Mouse (Mus musculus) forebrain, embryonic 15.5 days (tissue): Measurements from ENCODE around the gene Nfib. TPM values are rescaled to one million over a fixed set of nuclear protein-coding genes. Genes with fewer than 3 reads are reported as not detected.
A peak's percentile ranks its signal among the peaks of the same experiment; 100 is the strongest.
"Not testable (repeated sequence)": the region's sequence is repeated elsewhere in the genome, so short reads cannot be mapped to it uniquely, and the experiment has no call there.

Experiments
- ATAC-seq: fragments of 200-750 bp; cut with Nextera tagmentation; replicated peaks from 2 replicates; pipeline ENCODE4 v1.8.0; 2017; ENCODE audit warnings: mild to moderate bottlenecking, moderate TSS enrichment, moderate library complexity
- H3K27ac ChIP-seq: fragments of 300-500 bp; sonication (generic); replicated peaks from 2 replicates; pipeline ENCODE4 v1.5.1; 2015; ENCODE audit warnings: mild to moderate bottlenecking, inconsistent platforms
- H3K27me3 ChIP-seq: fragments of 300-500 bp; sonication (generic); 2 replicates; pipeline ENCODE4 v1.6.1; 2015; ENCODE audit warnings: inconsistent platforms
- H3K36me3 ChIP-seq: fragments of 300-500 bp; sonication (generic); 2 replicates; pipeline ENCODE4 v1.6.1; 2015; ENCODE audit warnings: mild to moderate bottlenecking, inconsistent platforms
- H3K4me1 ChIP-seq: fragments of 300-500 bp; sonication (generic); 2 replicates; pipeline ENCODE4 v1.6.1; 2015; ENCODE audit warnings: inconsistent platforms
- H3K4me2 ChIP-seq: fragments of 300-500 bp; sonication (generic); replicated peaks from 2 replicates; pipeline ENCODE4 v1.6.1; 2015; ENCODE audit warnings: mild to moderate bottlenecking, inconsistent platforms
- H3K4me3 ChIP-seq: fragments of 300-500 bp; sonication (generic); 2 replicates; pipeline ENCODE4 v1.5.1; 2015; ENCODE audit warnings: mild to moderate bottlenecking, inconsistent platforms
- H3K9ac ChIP-seq: fragments of 300-500 bp; sonication (generic); replicated peaks from 2 replicates; pipeline ENCODE4 v1.6.1; 2015; ENCODE audit warnings: mild to moderate bottlenecking, inconsistent platforms
- H3K9me3 ChIP-seq: fragments of 300-500 bp; sonication (generic); 2 replicates; pipeline ENCODE4 v1.6.1; 2016; ENCODE audit warnings: inconsistent platforms
- WGBS: fragments of 180-500 bp; shearing (Covaris S2); methylation state at CpG from one replicate; pipeline ENCODE4 v1.1.7; 2015; ENCODE audit warnings: mixed read lengths; 5-methylcytosine and 5-hydroxymethylcytosine counted together
- polyA plus RNA-seq: library from polyadenylated mRNA; unstranded; fragments of >200 nt; fragmentation: Nextera tagmentation; extraction: Ambion mirVana; gene quantifications from 2 replicates; pipeline ENCODE4 v1.2.1, GENCODE M21; 2015

The Nfib gene
- polyA plus RNA-seq, 1 experiment from 2014 or later: 282 TPM

DNA sequence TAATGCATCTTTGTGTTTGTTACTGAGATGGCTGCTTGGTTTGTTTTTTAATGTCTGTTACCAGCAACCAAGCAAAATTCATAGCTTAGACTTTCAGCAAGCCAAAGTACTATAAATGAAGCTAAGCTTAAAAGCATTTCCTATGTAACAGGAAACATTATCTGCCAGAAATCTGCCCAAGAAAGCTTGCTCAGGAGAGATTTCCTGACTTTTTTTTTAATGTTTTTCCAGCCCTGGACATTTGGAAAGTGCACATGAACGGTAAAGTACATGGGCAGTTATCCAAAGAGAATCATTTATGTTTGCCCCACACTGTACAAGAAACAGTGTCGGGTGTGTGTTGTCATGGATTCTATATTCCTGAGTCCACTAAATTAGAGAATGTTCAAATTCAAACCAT is 429.6 kb downstream of the Nfib start:
- H3K4me3 ChIP-seq: no peak overlapping the region
- H3K4me1 ChIP-seq: peaks cover 8% of the 10 kb centered on the region
- H3K27ac ChIP-seq: no peak overlapping the region
- H3K27me3 ChIP-seq: no peaks in the 10 kb centered on the region
- ATAC-seq: no peak
- H3K36me3 ChIP-seq: no peaks in the 10 kb centered on the region
- H3K9ac ChIP-seq: no peak overlapping the region
- H3K9me3 ChIP-seq: no peaks in the 10 kb centered on the region
- H3K4me2 ChIP-seq: no peak overlapping the region
- 82% methylated on average over 2 of the region's 2 CpGs for WGBS

- H3K4me3 ChIP-seq: no peak overlapping the region
- no peaks in the 10 kb centered on the region for H3K36me3 ChIP-seq
- H3K27me3 ChIP-seq: no peaks in the 10 kb centered on the region
- no peak overlapping the region for H3K27ac ChIP-seq
- no peaks in the 10 kb centered on the region for H3K9me3 ChIP-seq
- H3K9ac ChIP-seq: no peak overlapping the region
- ATAC-seq: no peak
- H3K4me2 ChIP-seq: no peak overlapping the region
- WGBS: 70% methylated on average over 4 of the region's 4 CpGs
- H3K4me1 ChIP-seq: peaks cover 9% of the 10 kb centered on the region
These were observed 432.3 kb downstream of the Nfib start for GRCm38 (mm10) chr4:82273049-82273754.

- no peak overlapping the region for H3K4me3 ChIP-seq
- H3K27ac ChIP-seq: 0 out of 2 replicates have a peak overlapping the region, but pooled peaks have one; percentile 12
- no peaks in the 10 kb centered on the region for H3K9me3 ChIP-seq
- peaks cover 13% of the 10 kb centered on the region for H3K4me1 ChIP-seq
- H3K4me2 ChIP-seq: no peak overlapping the region
- WGBS: 56% methylated on average over 4 of the region's 4 CpGs
- H3K27me3 ChIP-seq: no peaks in the 10 kb centered on the region
- no peak overlapping the region for H3K9ac ChIP-seq
- ATAC-seq: no peak
- H3K36me3 ChIP-seq: no peaks in the 10 kb centered on the region
These were observed 433.5 kb downstream of the Nfib start for GRCm38 (mm10) chr4:82272099-82272498.

GRCm38 (mm10) chr4:82271547-82271946 is 434.0 kb downstream of the Nfib start:
- WGBS: 47% methylated on average over 3 of the region's 3 CpGs
- ATAC-seq: no peak

DNA sequence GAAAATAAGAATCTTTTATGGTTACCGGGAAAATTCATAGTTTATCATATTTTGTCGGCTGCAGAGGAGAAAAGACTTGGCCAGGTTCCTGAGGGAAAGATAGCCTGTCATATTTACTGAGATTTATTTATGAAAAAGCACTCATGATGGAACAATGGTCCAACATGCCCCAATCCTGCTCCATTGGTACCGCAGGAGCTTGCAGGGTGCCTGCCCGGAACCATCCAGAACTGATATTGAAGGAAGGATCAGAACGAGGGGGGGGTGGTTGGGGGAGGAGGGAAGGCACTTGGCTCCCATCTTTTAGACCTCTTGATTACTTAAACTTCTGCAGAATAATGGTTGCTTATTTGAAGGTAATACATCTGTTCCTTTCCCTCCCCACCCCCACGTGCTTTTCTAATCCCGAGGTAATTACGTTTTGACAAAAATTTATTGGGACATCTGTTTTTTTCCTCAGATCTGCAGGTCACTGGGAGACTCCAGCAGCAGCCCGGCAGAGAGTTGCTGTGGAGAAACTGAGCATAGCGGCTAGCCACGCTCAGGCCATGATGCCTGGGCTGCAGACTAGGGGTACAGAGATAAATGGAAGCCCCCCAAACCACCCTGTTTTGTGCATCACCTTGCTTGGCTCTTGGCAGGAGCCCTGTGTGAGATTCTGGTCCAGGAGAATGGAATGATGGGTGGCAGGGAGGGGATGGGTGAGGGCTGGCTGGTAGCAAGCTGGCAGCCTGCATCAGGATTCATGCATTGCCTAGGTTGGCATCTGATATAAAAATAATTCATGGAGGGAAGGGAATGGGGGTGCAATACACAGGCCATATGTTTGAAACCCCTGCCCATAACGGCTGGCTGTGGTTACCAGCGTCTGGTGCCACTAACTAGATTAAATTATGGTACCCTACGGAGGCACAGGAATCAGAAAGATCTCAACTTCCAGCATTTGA is 437.4 kb downstream of the Nfib start:
- Histone ChIP-seq H3K4me2 (no peak overlapping the region), H3K4me3 (no peak overlapping the region), H3K36me3 (no peaks in the 10 kb centered on the region), H3K9ac (no peak overlapping the region), H3K4me1 (peaks cover 13% of the 10 kb centered on the region), H3K27me3 (no peaks in the 10 kb centered on the region), H3K27ac (peak overlapping the region; percentile 73), H3K9me3 (no peaks in the 10 kb centered on the region)
- WGBS: 64% methylated on average over 14 of the region's 14 CpGs
- ATAC-seq: peak; percentile 82

More at GRCm38 (mm10) chr4:82271547-82271946, 434.0 kb downstream of the Nfib start:
- Histone ChIP-seq H3K4me1 (peaks cover 13% of the 10 kb centered on the region), H3K4me2 (no peak overlapping the region), H3K27me3 (no peaks in the 10 kb centered on the region), H3K36me3 (no peaks in the 10 kb centered on the region), H3K9ac (no peak overlapping the region), H3K4me3 (no peak overlapping the region), H3K27ac (0 out of 2 replicates have a peak overlapping the region, but pooled peaks have one; percentile 12), H3K9me3 (no peaks in the 10 kb centered on the region)

DNA sequence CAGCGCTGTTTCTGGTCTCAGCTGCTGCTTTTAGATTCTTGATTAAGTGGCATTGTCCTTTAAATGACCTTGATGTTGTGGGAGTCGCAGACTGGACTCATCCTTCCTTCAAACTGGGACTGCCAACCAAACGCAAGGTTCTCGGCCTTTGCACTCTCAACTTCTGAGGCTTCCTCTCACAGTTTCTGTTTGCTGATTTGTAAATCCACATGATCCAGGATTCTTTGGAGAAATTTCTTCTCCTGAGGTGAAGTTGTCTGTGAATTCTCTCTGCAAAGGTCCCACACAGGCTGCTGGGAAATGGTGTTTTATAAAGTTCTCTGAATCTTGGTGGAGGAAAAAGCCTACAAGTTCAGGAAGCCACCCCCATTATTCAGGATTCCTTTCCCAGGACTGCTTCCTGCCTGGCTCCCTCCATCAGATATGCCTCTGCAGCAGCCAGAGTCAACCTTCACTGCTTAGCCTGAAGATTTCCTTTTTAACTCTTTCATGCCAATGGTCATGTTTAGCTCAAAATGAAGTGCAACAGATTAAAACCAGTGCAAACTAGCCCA is 439.4 kb downstream of the Nfib start:
- Histone ChIP-seq H3K9ac (no peak overlapping the region), H3K4me2 (no peak overlapping the region), H3K4me3 (no peak overlapping the region), H3K9me3 (no peaks in the 10 kb centered on the region), H3K36me3 (no peaks in the 10 kb centered on the region), H3K27me3 (no peaks in the 10 kb centered on the region), H3K4me1 (peaks cover 5% of the 10 kb centered on the region; the same call in 1 of the 2 replicates), H3K27ac (no peak overlapping the region)
- 61% methylated on average over 4 of the region's 4 CpGs for WGBS
- no peak for ATAC-seq

DNA sequence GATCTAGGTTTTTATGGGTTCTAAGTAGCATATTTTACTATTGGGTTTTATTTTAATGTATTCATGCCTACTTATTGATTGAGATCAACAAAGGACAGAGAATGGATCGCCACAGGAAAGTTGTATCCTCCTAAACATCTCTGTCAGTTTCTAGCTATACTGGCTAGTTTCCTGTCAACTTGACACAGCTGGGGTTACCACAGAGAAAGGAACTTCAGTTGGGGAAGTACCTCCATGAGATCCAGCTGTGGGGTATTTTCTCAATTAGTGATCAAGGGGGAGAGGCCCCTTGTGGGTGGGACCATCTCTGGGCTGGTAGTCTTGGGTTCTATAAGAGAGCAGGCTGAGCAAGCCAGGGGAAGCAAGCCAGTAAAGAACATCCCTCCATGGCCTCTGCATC is 447.0 kb downstream of the Nfib start:
- not testable (repeated sequence) for H3K27ac ChIP-seq, H3K27me3 ChIP-seq, ATAC-seq, H3K4me2 ChIP-seq, H3K36me3 ChIP-seq, H3K9ac ChIP-seq, H3K4me1 ChIP-seq, H3K4me3 ChIP-seq, H3K9me3 ChIP-seq
- 90% methylated on average over 1 of the region's 1 CpGs for WGBS

GRCm38 (mm10) chr4:82252054-82252453 is 453.5 kb downstream of the Nfib start:
- Histone ChIP-seq H3K9ac (no peak overlapping the region), H3K4me1 (no peaks in the 10 kb centered on the region), H3K9me3 (no peaks in the 10 kb centered on the region), H3K4me2 (no peak overlapping the region), H3K27me3 (no peaks in the 10 kb centered on the region), H3K36me3 (no peaks in the 10 kb centered on the region), H3K27ac (no peak overlapping the region), H3K4me3 (no peak overlapping the region)
- ATAC-seq: no peak
- WGBS: 95% methylated on average over 8 of the region's 8 CpGs

DNA sequence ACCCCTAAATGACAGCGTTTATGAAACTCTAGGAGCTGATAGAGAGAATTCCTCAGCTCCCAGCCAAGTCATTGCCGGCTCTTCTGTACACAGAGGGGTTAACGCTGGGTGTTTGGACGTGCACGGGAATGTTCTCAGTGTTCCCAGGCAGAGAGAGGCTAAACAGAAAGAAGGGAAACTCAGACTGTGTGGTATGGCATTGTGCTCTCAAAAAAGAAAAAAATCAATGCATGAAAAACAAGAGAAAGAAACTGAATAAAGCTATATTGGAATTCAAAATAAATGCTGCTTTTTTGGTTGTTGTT is 455.2 kb downstream of the Nfib start:
- Histone ChIP-seq H3K4me3 (no peak overlapping the region), H3K9me3 (no peaks in the 10 kb centered on the region), H3K9ac (no peak overlapping the region), H3K4me1 (no peaks in the 10 kb centered on the region), H3K27ac (no peak overlapping the region), H3K27me3 (no peaks in the 10 kb centered on the region), H3K4me2 (no peak overlapping the region), H3K36me3 (no peaks in the 10 kb centered on the region)
- WGBS: 39% methylated on average over 5 of the region's 5 CpGs
- no peak for ATAC-seq

DNA sequence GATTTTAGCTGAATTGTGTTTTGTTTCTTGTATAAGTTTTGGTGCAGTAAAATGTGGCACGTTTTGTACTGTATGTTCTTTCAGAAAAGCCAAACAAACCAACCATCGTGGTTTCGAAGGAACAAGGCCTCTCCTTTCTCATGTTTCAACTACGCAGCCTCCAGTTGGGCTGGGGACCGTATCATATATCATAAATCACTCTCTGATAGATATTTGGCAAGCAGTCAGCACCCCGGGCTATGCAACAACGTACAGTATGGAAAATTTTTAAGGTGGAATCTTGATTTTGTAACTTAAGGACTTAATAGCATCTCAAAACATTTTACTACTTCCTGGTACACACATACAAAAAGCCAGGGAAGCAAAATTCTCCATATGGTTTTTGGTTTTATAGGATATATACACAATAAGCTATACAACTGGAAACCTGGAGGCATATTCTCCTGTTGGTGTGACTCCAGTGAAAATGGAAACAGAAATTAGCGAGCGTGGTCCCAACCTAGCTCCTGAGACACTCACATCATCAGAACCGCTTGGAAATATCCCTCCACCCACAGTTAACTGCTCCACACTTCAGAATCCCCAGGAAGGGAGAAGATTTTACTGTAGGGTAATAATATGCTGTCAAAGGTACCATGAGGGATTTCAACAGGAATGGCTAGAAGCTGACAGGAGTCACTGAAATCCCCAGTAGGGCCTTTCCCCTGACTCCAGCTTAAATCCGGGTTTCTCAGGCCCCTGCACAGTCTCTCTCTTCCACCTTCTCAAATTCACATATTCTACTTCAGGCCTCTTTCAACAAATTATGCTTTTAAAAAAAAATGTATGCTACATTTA is 455.8 kb downstream of the Nfib start:
- Histone ChIP-seq H3K4me2 (no peak overlapping the region), H3K9me3 (no peaks in the 10 kb centered on the region), H3K4me3 (no peak overlapping the region), H3K9ac (no peak overlapping the region), H3K4me1 (no peaks in the 10 kb centered on the region), H3K36me3 (no peaks in the 10 kb centered on the region), H3K27me3 (no peaks in the 10 kb centered on the region), H3K27ac (no peak overlapping the region)
- WGBS: 76% methylated on average over 11 of the region's 11 CpGs
- no peak for ATAC-seq

DNA sequence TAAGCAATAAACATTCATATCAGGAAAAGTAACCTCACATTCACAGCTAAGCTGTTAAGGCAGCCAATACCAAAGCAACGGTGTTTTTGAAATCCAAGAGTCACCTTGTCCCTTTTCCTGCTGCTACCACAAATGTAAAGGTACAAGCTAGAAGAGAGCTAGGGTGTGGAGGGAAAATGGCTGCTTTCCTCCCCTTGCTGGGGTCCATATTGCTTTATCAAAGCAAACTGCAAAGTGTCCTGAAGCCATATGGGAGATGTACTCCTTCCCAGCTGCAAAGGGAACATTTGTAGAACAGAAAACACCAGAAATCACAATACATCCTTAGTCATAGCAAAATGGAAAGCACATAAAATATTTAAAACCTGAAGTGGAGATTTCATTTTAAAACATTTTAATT is 456.6 kb downstream of the Nfib start:
- no peaks in the 10 kb centered on the region for H3K36me3 ChIP-seq
- no peak overlapping the region for H3K4me2 ChIP-seq
- H3K9me3 ChIP-seq: no peaks in the 10 kb centered on the region
- no peaks in the 10 kb centered on the region for H3K27me3 ChIP-seq
- no peak overlapping the region for H3K27ac ChIP-seq
- H3K4me3 ChIP-seq: no peak overlapping the region
- no peak overlapping the region for H3K9ac ChIP-seq
- WGBS: 90% methylated on average over 1 of the region's 1 CpGs
- H3K4me1 ChIP-seq: no peaks in the 10 kb centered on the region
- no peak for ATAC-seq
